Mouse (Mus musculus) c-Kit-negative CD71-positive TER-119-positive erythroid progenitor cells, embryonic 14.5 days (primary cell): ENCODE measurements around the gene Ccng2.

ENCODE experiments used
- DNase-seq: peaks from one replicate; pipeline ENCODE4 v3.0.0-alpha.2; 2013; ENCODE audit warnings: low read depth, low spot score

Gene Ccng2

GRCm38 (mm10) chr5:93266883-93267704 is at the start of gene Ccng2:
TSS of gene Ccng2 (plus strand) at chr5:93267257.
- peak; percentile 77 for DNase-seq

- DNase-seq, result no peak
Measured at GRCm38 (mm10) chr5:93218375-93218774, 48.7 kb upstream of the Ccng2 start.

- no peak for DNase-seq
Measured at GRCm38 (mm10) chr5:93221661-93222060, 45.4 kb upstream of the Ccng2 start.

GRCm38 (mm10) chr5:93224549-93224948 is 42.5 kb upstream of the Ccng2 start:
- DNase-seq, result no peak

- DNase-seq, result no peak
Measured at GRCm38 (mm10) chr5:93227157-93227556, 39.9 kb upstream of the Ccng2 start.

- DNase-seq, result no peak
Measured at GRCm38 (mm10) chr5:93229527-93229926, 37.5 kb upstream of the Ccng2 start.

GRCm38 (mm10) chr5:93231721-93232120 is 35.3 kb upstream of the Ccng2 start:
- DNase-seq, result no peak

- DNase-seq, result peak; percentile 33
Measured at GRCm38 (mm10) chr5:93232838-93233237, 34.2 kb upstream of the Ccng2 start.

GRCm38 (mm10) chr5:93234130-93234529 is 32.9 kb upstream of the Ccng2 start:
- DNase-seq, result no peak

GRCm38 (mm10) chr5:93234605-93235004 is 32.5 kb upstream of the Ccng2 start:
- DNase-seq, result no peak

- DNase-seq, result no peak
Measured at GRCm38 (mm10) chr5:93235888-93236287, 31.2 kb upstream of the Ccng2 start.

- no peak for DNase-seq
Measured at GRCm38 (mm10) chr5:93236541-93236940, 30.5 kb upstream of the Ccng2 start.

GRCm38 (mm10) chr5:93239590-93240544 is 27.2 kb upstream of the Ccng2 start:
- peak; percentile 87 for DNase-seq

GRCm38 (mm10) chr5:93245280-93245679 is 21.8 kb upstream of the Ccng2 start:
- no peak for DNase-seq

GRCm38 (mm10) chr5:93249940-93250578 is 17.0 kb upstream of the Ccng2 start:
- no peak for DNase-seq

- DNase-seq, result no peak
Measured at GRCm38 (mm10) chr5:93251001-93251760, 15.9 kb upstream of the Ccng2 start.

GRCm38 (mm10) chr5:93255759-93256265 is 11.2 kb upstream of the Ccng2 start:
- DNase-seq, result no peak

GRCm38 (mm10) chr5:93256820-93257405 is 10.1 kb upstream of the Ccng2 start:
- no peak for DNase-seq

GRCm38 (mm10) chr5:93259349-93259748 is 7.7 kb upstream of the Ccng2 start:
- DNase-seq, result no peak

- DNase-seq, result no peak
Measured at GRCm38 (mm10) chr5:93260983-93261382, 6.1 kb upstream of the Ccng2 start.

GRCm38 (mm10) chr5:93262751-93263150 is 4.3 kb upstream of the Ccng2 start:
- DNase-seq, result no peak
